Mouse (Mus musculus) heart, adult 2 months (tissue): ENCODE data around the gene Aox2.

ENCODE experiments used
- CTCF ChIP-seq: fragments of 200-600 bp; IDR thresholded peaks from 2 replicates; pipeline ENCODE4 v1.8.1; 2022; ENCODE audit warnings: antibody characterized with exemption, mild to moderate bottlenecking, moderate library complexity
- EP300 ChIP-seq: fragments of 200-500 bp; IDR thresholded peaks from 2 replicates; pipeline ENCODE4 v1.6.1; 2011; ENCODE audit warnings: low read depth, low read length, control low read depth; ENCODE audit not compliant: insufficient read depth
- POLR2A ChIP-seq: fragments of 200-500 bp; IDR thresholded peaks from 2 replicates; pipeline ENCODE4 v1.6.1; 2011; ENCODE audit warnings: mild to moderate bottlenecking, low read depth, low read length, control low read depth; ENCODE audit not compliant: insufficient read depth

GRCm38 (mm10) chr1:58230542-58230941, 47.6 kb upstream of the Aox2 start:
- TF ChIP-seq CTCF (no peak), POLR2A (no peak), EP300 (no peak)
